Mouse (Mus musculus): Measurements from ENCODE around the gene Alpi.

DNA sequence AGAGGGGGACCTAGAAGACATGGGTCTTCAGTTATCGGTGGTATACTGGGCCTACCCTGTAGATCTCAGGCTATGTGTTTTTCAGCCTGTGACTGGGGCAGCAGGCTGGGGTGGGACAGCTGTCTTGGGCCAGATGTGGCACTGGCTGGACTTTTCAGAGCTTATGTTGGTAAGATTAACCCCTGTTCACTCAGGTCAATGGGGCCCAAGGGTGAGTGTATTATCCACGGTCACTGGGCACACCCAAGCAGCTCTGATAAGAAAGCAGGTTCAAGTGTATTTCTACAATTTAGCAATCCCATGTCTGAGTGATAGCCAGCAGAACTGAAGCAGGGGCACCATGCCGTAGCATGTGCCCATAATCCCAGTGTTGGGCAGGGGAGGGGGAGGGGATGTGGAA lies 708 bp upstream of the Alpi start:
- no peak for TF ChIP-seq GATA1 (IDR thresholded peaks at IDR 0.05; ENCODE audit: borderline replicate concordance, low read length)
- TF ChIP-seq FLI1 (IDR thresholded peaks at IDR 0.05; ENCODE audit: low read length): no peak

All from megakaryocyte, embryonic 14.5 days (primary cell).